Mouse (Mus musculus): ENCODE data around the gene Tmem56.

Tmem56 gene

GRCm38 (mm10) chr3:121224763-121225162 is 58.1 kb downstream of the Tmem56 start:
- DNase-seq = no peak

- no peak for DNase-seq
Measured at GRCm38 (mm10) chr3:121224185-121224584, 58.7 kb downstream of the Tmem56 start.

GRCm38 (mm10) chr3:121221987-121222386 is 60.9 kb downstream of the Tmem56 start:
- DNase-seq = no peak

- no peak for DNase-seq
Measured at GRCm38 (mm10) chr3:121217011-121217410, 65.9 kb downstream of the Tmem56 start.

- no peak for DNase-seq
Measured at GRCm38 (mm10) chr3:121213501-121213900, 69.4 kb downstream of the Tmem56 start.

- no peak for DNase-seq
Measured at GRCm38 (mm10) chr3:121212156-121212555, 70.7 kb downstream of the Tmem56 start.

- DNase-seq = no peak
Measured at GRCm38 (mm10) chr3:121208994-121209393, 73.9 kb downstream of the Tmem56 start.

- no peak for DNase-seq
Measured at GRCm38 (mm10) chr3:121206202-121206882, 76.6 kb downstream of the Tmem56 start.

- no peak for DNase-seq
Measured at GRCm38 (mm10) chr3:121202638-121203037, 80.3 kb downstream of the Tmem56 start.

- no peak for DNase-seq
Measured at GRCm38 (mm10) chr3:121201012-121201747, 81.7 kb downstream of the Tmem56 start.

- DNase-seq = no peak
Measured at GRCm38 (mm10) chr3:121189199-121189598, 93.7 kb downstream of the Tmem56 start.

- no peak for DNase-seq
Measured at GRCm38 (mm10) chr3:121187510-121187909, 95.4 kb downstream of the Tmem56 start.

- no peak for DNase-seq
Measured at GRCm38 (mm10) chr3:121186925-121187324, 96.0 kb downstream of the Tmem56 start.

GRCm38 (mm10) chr3:121185197-121185596 is 97.7 kb downstream of the Tmem56 start:
- DNase-seq = no peak

- no peak for DNase-seq
Measured at GRCm38 (mm10) chr3:121176011-121176410, 106.9 kb downstream of the Tmem56 start.

GRCm38 (mm10) chr3:121174248-121174945 is 108.5 kb downstream of the Tmem56 start:
- DNase-seq = no peak

GRCm38 (mm10) chr3:121172718-121173117 is 110.2 kb downstream of the Tmem56 start:
- DNase-seq = no peak

GRCm38 (mm10) chr3:121171872-121172265 is 111.0 kb downstream of the Tmem56 start:
- DNase-seq = no peak

- DNase-seq = peak; percentile 91
Measured at GRCm38 (mm10) chr3:121171243-121171871, 111.5 kb downstream of the Tmem56 start, which contains the start of gene Rwdd3. Rwdd3 (minus strand) TSS chr3:121171695.

- no peak for DNase-seq
Measured at GRCm38 (mm10) chr3:121170631-121171030, 112.3 kb downstream of the Tmem56 start.

- DNase-seq = no peak
Measured at GRCm38 (mm10) chr3:121169092-121169942, 113.6 kb downstream of the Tmem56 start.

GRCm38 (mm10) chr3:121168581-121168980 is 114.3 kb downstream of the Tmem56 start:
- DNase-seq = no peak
